Mouse (Mus musculus): ENCODE results near the gene Slc29a3.

DNA sequence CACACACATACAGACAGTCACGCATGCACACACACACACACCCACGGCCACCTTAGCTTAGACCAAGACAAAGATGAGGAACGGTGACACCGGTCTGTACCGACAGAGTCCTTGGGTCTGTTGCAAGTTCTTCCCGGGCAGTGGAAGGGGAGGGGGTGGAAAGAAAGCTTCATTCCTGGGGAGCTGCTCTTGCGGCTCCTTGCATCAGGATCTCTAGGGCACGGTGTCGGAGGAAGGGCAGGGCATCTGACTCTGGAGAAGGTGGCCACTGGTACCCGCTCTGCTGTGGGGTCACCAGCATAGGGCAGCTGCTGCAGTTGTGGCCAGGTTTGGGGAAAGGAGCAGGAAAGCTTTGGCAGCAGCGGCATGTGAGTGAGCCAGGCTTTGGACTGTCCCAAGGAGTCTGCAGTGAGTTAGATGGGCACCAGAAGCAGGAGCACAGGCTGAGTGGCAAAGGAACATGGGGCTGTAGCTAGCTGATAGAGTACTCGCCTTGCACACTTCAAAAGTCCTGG, 49.4 kb upstream of the Slc29a3 start:
- TF ChIP-seq CTCF (IDR thresholded peaks at IDR 0.05; ENCODE audit: low read depth, low read length) (no peak), POLR2AphosphoS5 (IDR thresholded peaks at IDR 0.05; ENCODE audit: insufficient replicate concordance, low read depth, low read length) (no peak)

Data from G1E (cell line).